Comparison of ENCODE assay signal across 8 mouse cellular contexts in genomic region chr15:81360345-81361021, GRCm38 (mm10). TPM values are rescaled to one million over a fixed set of nuclear protein-coding genes. Genes with fewer than 3 reads are reported as not detected.
DNase-seq lines count a peak whose midpoint lies in the region; ATAC-seq and TF ChIP-seq lines count a peak whose summit lies in the region.

Slc25a17 (minus strand) TSS chr15:81360812.

- H3K4me1 ChIP-seq in MEL (ENCODE audit: control insufficient read depth in 1 of 2, insufficient read depth in 2 of 2, low read length in 2 of 2) = peaks cover 5 to 8% of the 10 kb centered on the region in 2 experiments
- H3K4me1 ChIP-seq in cerebellum, adult 2 months (ENCODE audit: control insufficient read depth, insufficient read depth, low read length) = no peaks in the 10 kb centered on the region; the same call in 1 of the 2 replicates
- peaks cover 21% of the 10 kb centered on the region for H3K4me1 ChIP-seq in lung, embryonic 16.5 days (replicated peaks; ENCODE audit: control insufficient read depth, insufficient read depth, low read length)

- TF ChIP-seq EP300 in MEL (IDR thresholded peaks at IDR 0.05; ENCODE audit: low read depth in 1 of 2, low read length in 2 of 2) = no peak

- peaks cover 8% of the 10 kb centered on the region for H3K79me2 ChIP-seq in MEL (ENCODE audit: control insufficient read depth, insufficient read depth, low read length, poor library complexity)

- peaks cover 13 to 22% of the 10 kb centered on the region in 2 experiments for H3K36me3 ChIP-seq in MEL (ENCODE audit: control insufficient read depth in 1 of 2, insufficient read depth in 2 of 2, low read length in 2 of 2)
- H3K36me3 ChIP-seq in lung, embryonic 16.5 days (ENCODE audit: control insufficient read depth, insufficient read depth, low read length) = peaks cover 16% of the 10 kb centered on the region; the same call in 1 of the 2 replicates

- H3K4me2 ChIP-seq in lung, embryonic 16.5 days (ENCODE audit: low read depth, low read length) = peak within 1 kb of the TSS; percentile 87

- no peaks in the 10 kb centered on the region for H3K27me3 ChIP-seq in MEL (ENCODE audit: control insufficient read depth in 1 of 2, insufficient read depth in 2 of 2, low read length in 2 of 2)
- no peaks in the 10 kb centered on the region for H3K27me3 ChIP-seq in cerebellum, adult 2 months (ENCODE audit: control insufficient read depth, insufficient read depth, low read length)
- H3K27me3 ChIP-seq in lung, embryonic 16.5 days (ENCODE audit: control insufficient read depth, insufficient read depth, low read depth, low read length) = no peaks in the 10 kb centered on the region

- H3K4me3 ChIP-seq in MEL (ENCODE audit: control insufficient read depth in 1 of 2, insufficient read depth in 1 of 2, low read depth in 2 of 2, low read length in 2 of 2) = peak within 1 kb of the TSS; percentile 80 to 93
- H3K4me3 ChIP-seq in cerebellum, adult 2 months (replicated peaks; ENCODE audit: insufficient read depth, low read depth, low read length) = peak within 1 kb of the TSS; percentile 93
- peak within 1 kb of the TSS; percentile 73 for H3K4me3 ChIP-seq in lung, embryonic 16.5 days (ENCODE audit: low read length)

- peak; percentile 97 for DNase-seq in MEL (ENCODE audit: low read depth, low spot score)
- DNase-seq in cerebellum, adult 2 months = peak; percentile 91 to 94
- DNase-seq in forelimb bud, embryonic 11.5 days (ENCODE audit: low read depth, low spot score) = peak; percentile 96
- DNase-seq in layer of hippocampus, adult 9-10 months (ENCODE audit: low spot score) = peak; percentile 78
- DNase-seq in ovary, postnatal 10 days (ENCODE audit: low spot score) = peak; percentile 85
- peak; percentile 94 to 96 for DNase-seq in thymus, postnatal 10 days (ENCODE audit: low spot score in 2 of 2)

- no peaks in the 10 kb centered on the region for H3K9me3 ChIP-seq in MEL (replicated peaks; ENCODE audit: insufficient read depth, low read length)
- H3K9me3 ChIP-seq in lung, embryonic 16.5 days (ENCODE audit: control insufficient read depth, low read length) = no peaks in the 10 kb centered on the region

- no peak for TF ChIP-seq CTCF in MEL (IDR thresholded peaks at IDR 0.05 in 2 of 3, conservative IDR thresholded peaks at IDR 0.05 in 1 of 3; ENCODE audit: control insufficient read depth in 1 of 3, insufficient read depth in 1 of 3, low read depth in 2 of 3, low read length in 3 of 3, poor library complexity in 1 of 3, severe bottlenecking in 1 of 3)
- no peak for TF ChIP-seq CTCF in cerebellum, adult 2 months (IDR thresholded peaks at IDR 0.05; ENCODE audit: borderline replicate concordance, insufficient read depth, low read depth, low read length)

- no peak for TF ChIP-seq RAD21 in MEL (IDR thresholded peaks at IDR 0.05; ENCODE audit: low read depth, low read length)

- H3K27ac ChIP-seq in MEL (ENCODE audit: control insufficient read depth, low read depth, low read length) = peak within 1 kb of the TSS; percentile 48
- H3K27ac ChIP-seq in cerebellum, adult 2 months (ENCODE audit: insufficient read depth, low read length) = peak within 1 kb of the TSS; percentile 17; the same call in 1 of the 2 replicates
- H3K27ac ChIP-seq in lung, embryonic 16.5 days (ENCODE audit: low read length) = peak within 1 kb of the TSS; percentile 81

- peak; percentile 100 for ATAC-seq in hematopoietic stem cell, adult 5-6 weeks (replicated peaks in 1 of 2; ENCODE audit: insufficient read depth in 1 of 2, low FRiP score in 2 of 2, low TSS enrichment in 1 of 2, low read depth in 1 of 2, poor library complexity in 2 of 2, severe bottlenecking in 2 of 2)
- peak; percentile 100 for ATAC-seq in lung, embryonic 16.5 days (ENCODE audit: low read depth)

- peak within 1 kb of the TSS; percentile 79 for H3K9ac ChIP-seq in MEL (ENCODE audit: control insufficient read depth, low read depth, low read length, poor library complexity, severe bottlenecking)
- H3K9ac ChIP-seq in lung, embryonic 16.5 days (ENCODE audit: low read length) = peak within 1 kb of the TSS; percentile 84

- peak; percentile 75 to 88; a peak in 3 of 4 replicates for TF ChIP-seq POLR2A in MEL (IDR thresholded peaks at IDR 0.05; ENCODE audit: control insufficient read depth in 1 of 2, insufficient read depth in 1 of 2, low read depth in 1 of 2, low read length in 2 of 2, poor library complexity in 1 of 2)
- peak; percentile 71 for TF ChIP-seq POLR2A in cerebellum, adult 2 months (IDR thresholded peaks at IDR 0.05; ENCODE audit: borderline replicate concordance, insufficient read depth, low read length)

- under 1% methylated on average over 30 of the region's 30 CpGs for WGBS in cerebellum, adult 2 months
- WGBS in lung, embryonic 16.5 days = under 1% methylated on average over 30 of the region's 30 CpGs

TF ChIP-seq in MEL, 35 proteins besides CTCF, POLR2A, EP300 and RAD21:
- no peak for TF ChIP-seq RCOR1 (IDR thresholded peaks at IDR 0.05; ENCODE audit: low read depth, low read length)
- no peak for TF ChIP-seq USF2 (IDR thresholded peaks at IDR 0.05; ENCODE audit: borderline replicate concordance in 1 of 2, insufficient read depth in 1 of 2, low read depth in 1 of 2, low read length in 2 of 2)
- no peak for TF ChIP-seq POLR2AphosphoS5 (IDR thresholded peaks at IDR 0.05; ENCODE audit: borderline replicate concordance, low read depth, low read length)
- peak; percentile 73 for TF ChIP-seq TBP (IDR thresholded peaks at IDR 0.05; ENCODE audit: low read depth, low read length)
- no peak for TF ChIP-seq MAFK (IDR thresholded peaks at IDR 0.05; ENCODE audit: borderline replicate concordance, low read depth, low read length)
- TF ChIP-seq E2F4 (IDR thresholded peaks at IDR 0.05; ENCODE audit: borderline replicate concordance, low read depth, low read length) = no peak
- peak; percentile 50 for TF ChIP-seq MYC (IDR thresholded peaks at IDR 0.05; ENCODE audit: low read depth, low read length)
- TF ChIP-seq NRF1 (IDR thresholded peaks at IDR 0.05; ENCODE audit: insufficient read depth, low read depth, low read length, poor library complexity, severe bottlenecking) = peak; percentile 42; the same call in 1 of the 2 replicates
- peak; percentile 88 for TF ChIP-seq NELFE (IDR thresholded peaks at IDR 0.05; ENCODE audit: low read depth, low read length)
- no peak for TF ChIP-seq ZNF384 (IDR thresholded peaks at IDR 0.05; ENCODE audit: low read depth, low read length)
- no peak for TF ChIP-seq MYB (IDR thresholded peaks at IDR 0.05; ENCODE audit: low read depth, low read length)
- no peak for TF ChIP-seq MEF2A (IDR thresholded peaks at IDR 0.05; ENCODE audit: extremely low read depth, insufficient replicate concordance, low read depth, low read length, poor library complexity, severe bottlenecking)
- peak; percentile 49; the same call in 1 of the 2 replicates for TF ChIP-seq ZMIZ1 (IDR thresholded peaks at IDR 0.05; ENCODE audit: low read depth, low read length)
- no peak for TF ChIP-seq UBTF (IDR thresholded peaks at IDR 0.05; ENCODE audit: borderline replicate concordance, insufficient read depth, low read depth, low read length)
- TF ChIP-seq ELF1 (IDR thresholded peaks at IDR 0.05; ENCODE audit: low read depth, low read length) = peak; percentile 74
- no peak for TF ChIP-seq GABPA (IDR thresholded peaks at IDR 0.05; ENCODE audit: low read depth, low read length)
- peak; percentile 73 for TF ChIP-seq CHD2 (IDR thresholded peaks at IDR 0.05; ENCODE audit: low read length)
- TF ChIP-seq TCF12 (IDR thresholded peaks at IDR 0.05; ENCODE audit: low read depth, low read length) = peak; percentile 37; the same call in 1 of the 2 replicates
- peak; percentile 89 for TF ChIP-seq MAZ (IDR thresholded peaks at IDR 0.05; ENCODE audit: low read depth, low read length)
- no peak for TF ChIP-seq ETS1 (IDR thresholded peaks at IDR 0.05; ENCODE audit: low read depth, low read length)
- no peak for TF ChIP-seq BHLHE40 (IDR thresholded peaks at IDR 0.05; ENCODE audit: borderline replicate concordance, low read depth, low read length)
- peak; percentile 64 for TF ChIP-seq KAT2A (conservative IDR thresholded peaks at IDR 0.05; ENCODE audit: low read depth, low read length)
- TF ChIP-seq ZKSCAN1 (IDR thresholded peaks at IDR 0.05; ENCODE audit: low read depth, low read length) = no peak
- no peak for TF ChIP-seq CHD1 (IDR thresholded peaks at IDR 0.05; ENCODE audit: low read depth, low read length)
- TF ChIP-seq ZC3H11A (IDR thresholded peaks at IDR 0.05; ENCODE audit: low read depth, low read length) = no peak
- no peak for TF ChIP-seq TAL1 (IDR thresholded peaks at IDR 0.05; ENCODE audit: low read length)
- TF ChIP-seq GATA1 (IDR thresholded peaks at IDR 0.05; ENCODE audit: low read depth, low read length) = no peak
- TF ChIP-seq MXI1 (IDR thresholded peaks at IDR 0.05; ENCODE audit: low read depth, low read length) = peak; percentile 79; the same call in 1 of the 2 replicates
- TF ChIP-seq POLR2AphosphoS2 (IDR thresholded peaks at IDR 0.05; ENCODE audit: low read length) = peak; percentile 55; the same call in 1 of the 2 replicates
- TF ChIP-seq SIN3A (IDR thresholded peaks at IDR 0.05; ENCODE audit: low read length) = peak; percentile 77
- TF ChIP-seq MAX (IDR thresholded peaks at IDR 0.05; ENCODE audit: low read length) = no peak
- no peak for TF ChIP-seq SMC3 (IDR thresholded peaks at IDR 0.05; ENCODE audit: low read depth, low read length)
- no peak; the same call in 1 of the 2 replicates for TF ChIP-seq USF1 (IDR thresholded peaks at IDR 0.05; ENCODE audit: low read depth, low read length)
- no peak for TF ChIP-seq JUND (IDR thresholded peaks at IDR 0.05; ENCODE audit: low read depth, low read length)
- TF ChIP-seq HCFC1 (IDR thresholded peaks at IDR 0.05; ENCODE audit: low read depth, low read length) = peak; percentile 86
TF ChIP-seq in MEL: peak in this region for 14.

RNA-seq across cellular contexts. Expression of gene Slc25a17, which starts in this region (rescaled TPM):
- total RNA-seq in MEL (2012; rRNA removed) = 39.8 and 40.6 TPM in 2 replicates
- 10 to 100 TPM in 1 of 2 experiments, not detected in 1; 64.1 TPM for polyA plus RNA-seq in MEL (2012; ENCODE audit: insufficient read depth in 1 of 2, insufficient read length in 2 of 2, low read depth in 1 of 2, low replicate concordance in 2 of 2, missing spikeins in 1 of 2)
- polyA plus RNA-seq in cerebellum, adult 2 months (2012; rRNA removed) = 55.8 and 56.0 TPM in 2 replicates
- 72.7 and 97.1 TPM in 2 replicates for total RNA-seq in hematopoietic stem cell, adult 5-6 weeks (2017)
- 111 and 118 TPM in 2 replicates for polyA plus RNA-seq in lung, embryonic 16.5 days (2015; fragmentation: Nextera tagmentation; extraction: Ambion mirVana)

Comparison
In these comparisons a context has a peak if more than half of its experiments do, and no peak if none do; other contexts are left out.
1. Peak in every context shown above with its lines: DNase-seq, ATAC-seq, H3K4me3 ChIP-seq and H3K27ac ChIP-seq.
2. H3K27ac ChIP-seq: peak in every context shown above with its lines; median percentile 81 in lung, embryonic 16.5 days; 48 in MEL; 17 in cerebellum, adult 2 months.